Mouse (Mus musculus) CD4-positive naive resting alpha-beta T cell, adult 57 days (primary cell): ENCODE measurements around the gene Rhot1. TPM values are rescaled to one million over a fixed set of nuclear protein-coding genes. Genes with fewer than 3 reads are reported as not detected.

ENCODE experiments used
- total RNA-seq: library from RNA; stranded (reverse); gene quantifications from one replicate; pipeline ENCODE4 v1.2.4, GENCODE M21; 2023

Rhot1 gene
- total RNA-seq, result 38.0 TPM

DNA sequence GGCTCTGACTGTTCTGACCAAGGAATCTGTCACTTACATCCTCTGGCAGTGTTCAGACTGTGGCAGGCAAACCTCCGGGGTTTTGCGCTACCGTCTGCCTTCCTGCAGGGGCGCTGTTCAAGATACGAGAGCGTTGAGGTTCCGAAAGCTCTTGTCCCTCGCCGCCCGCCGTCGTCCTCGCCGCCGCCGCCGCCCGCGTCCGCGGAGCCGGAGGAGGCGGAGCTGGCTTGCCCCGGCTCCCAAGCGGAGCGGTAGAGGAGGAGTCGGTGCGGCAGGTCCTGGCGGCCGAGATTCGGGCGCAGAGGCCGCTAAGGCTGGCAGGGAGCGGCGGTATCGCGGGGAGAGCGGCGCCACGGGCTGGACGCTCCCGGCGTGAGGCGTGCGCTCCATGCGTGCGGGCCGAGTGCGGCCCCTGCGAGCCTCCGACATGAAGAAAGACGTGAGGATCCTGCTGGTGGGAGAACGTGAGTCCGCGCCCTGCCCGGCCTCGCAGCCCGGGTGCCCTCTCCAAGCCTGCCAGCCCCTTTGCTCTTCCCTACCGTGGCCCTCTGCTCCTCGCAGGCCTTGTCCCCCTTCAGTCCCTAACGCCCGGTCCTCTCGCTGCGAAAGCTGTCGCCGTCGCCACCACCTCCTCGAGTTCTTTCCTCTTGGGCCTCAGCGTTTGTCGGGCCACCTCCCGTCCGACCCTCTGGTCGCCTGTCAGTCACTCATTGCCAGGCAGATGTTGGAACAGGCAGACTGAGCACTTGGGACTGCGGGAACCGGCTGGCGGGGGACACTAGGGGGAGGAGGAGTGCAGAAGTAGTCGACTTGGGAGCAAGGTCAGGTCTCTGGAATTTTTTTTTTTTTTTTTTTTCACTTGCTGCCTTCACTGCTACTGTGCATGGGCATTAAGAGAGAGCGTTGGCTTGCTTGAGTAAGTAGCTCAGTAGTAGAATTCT, at the start of gene Rhot1:
Gene Rhot1, plus strand, starts transcription at position 160 of the 941 bp plus-strand sequence.

DNA sequence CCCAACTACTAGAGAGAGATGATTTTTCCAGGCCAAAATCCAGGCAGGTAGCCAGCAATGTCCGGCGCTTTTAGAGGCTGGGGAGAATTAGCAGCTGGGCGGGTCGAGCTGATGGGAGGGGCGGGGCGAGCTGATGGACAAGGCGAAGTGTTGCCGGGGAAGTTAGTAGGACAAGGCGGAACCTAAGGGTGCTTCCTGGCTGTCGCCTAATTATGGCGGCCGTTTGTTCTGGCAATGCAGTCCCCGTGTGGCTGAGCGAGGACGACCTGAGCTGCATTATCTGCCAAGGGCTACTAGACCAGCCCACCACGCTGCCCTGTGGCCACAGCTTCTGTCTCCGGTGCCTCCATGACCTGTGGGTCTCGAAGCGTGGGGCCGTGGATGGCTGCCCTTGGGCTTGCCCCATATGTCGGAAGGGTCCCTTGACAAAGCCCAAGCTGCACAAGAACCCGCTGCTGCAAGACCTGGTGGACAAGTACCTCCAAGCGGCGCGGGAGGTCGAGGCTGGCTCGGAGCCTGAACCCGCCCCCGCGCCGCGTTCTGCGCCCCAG, 25.0 kb upstream of the Rhot1 start, which contains the start of gene Rnf135:
Gene Rnf135, plus strand, starts transcription at position 147 of the 551 bp plus-strand sequence.

DNA sequence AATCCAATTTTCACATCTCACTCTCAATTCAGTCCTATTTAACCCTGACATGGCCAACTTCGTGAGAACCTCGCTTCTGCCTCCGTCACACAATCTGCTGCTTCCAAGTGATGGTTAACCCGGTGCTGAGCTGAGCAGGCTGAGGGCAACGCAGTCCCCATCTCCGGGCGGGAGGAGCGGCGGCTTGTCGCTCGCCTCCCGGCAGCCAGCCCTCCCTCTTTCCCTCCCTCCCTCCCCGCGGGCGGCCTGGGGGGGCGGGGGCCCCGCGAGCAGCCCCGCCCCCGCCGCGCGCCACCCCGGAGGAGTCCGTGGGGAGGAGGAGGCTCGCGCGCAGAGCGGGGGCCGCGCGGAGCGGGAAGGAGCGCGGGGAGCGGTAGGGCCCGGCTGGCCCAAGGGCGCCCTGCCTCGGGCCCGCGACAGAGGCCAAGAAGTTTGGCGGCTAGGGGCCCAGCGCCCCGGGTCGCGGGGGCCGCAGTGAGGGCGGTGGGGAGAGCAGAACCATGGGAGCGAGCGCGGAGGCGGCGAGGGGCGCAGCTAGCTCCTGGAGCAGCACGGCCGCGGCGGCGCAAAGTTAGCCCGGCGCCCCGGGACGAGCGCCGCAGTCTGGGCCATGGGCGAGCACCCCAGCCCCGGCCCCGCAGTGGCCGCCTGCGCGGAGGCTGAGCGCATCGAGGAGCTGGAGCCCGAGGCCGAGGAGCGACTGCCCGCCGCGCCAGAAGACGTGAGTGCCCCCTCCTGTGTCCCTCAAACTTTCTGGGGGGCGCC, 91.9 kb downstream of the Rhot1 start, which contains the start of gene Rhbdl3:
Gene Rhbdl3, plus strand, starts transcription at position 362 of the 765 bp plus-strand sequence.

Other genes starting within 250 kb of the Rhot1 start
- 34.3 TPM for gene Utp6, start 246.6 kb upstream of the Rhot1 start, total RNA-seq
- 90.0 TPM for gene Suz12, start 215.9 kb upstream of the Rhot1 start, total RNA-seq
- gene Crlf3, start 128.0 kb upstream of the Rhot1 start, total RNA-seq, result 390 TPM
- gene Atad5, start 119.6 kb upstream of the Rhot1 start, total RNA-seq, result 4.9 TPM
- gene Tefm, start 66.8 kb upstream of the Rhot1 start, total RNA-seq, result 2.8 TPM
- 1.8 TPM for gene Adap2, start 54.9 kb upstream of the Rhot1 start, total RNA-seq
- 7.1 TPM for gene Rnf135, start 25.2 kb upstream of the Rhot1 start, total RNA-seq
- gene Rhbdl3, start 91.9 kb downstream of the Rhot1 start, total RNA-seq, result 0.65 TPM
- gene 5730455P16Rik, start 169.0 kb downstream of the Rhot1 start, total RNA-seq, result 12.9 TPM
- gene Zfp207, start 174.3 kb downstream of the Rhot1 start, total RNA-seq, result 177 TPM
- gene Psmd11, start 219.6 kb downstream of the Rhot1 start, total RNA-seq, result 89.6 TPM